Mouse (Mus musculus) stomach, embryonic 14.5 days (tissue): ENCODE data around the gene Iglon5. TPM values are rescaled to one million over a fixed set of nuclear protein-coding genes. Genes with fewer than 3 reads are reported as not detected.
A peak's percentile ranks its signal among the peaks of the same experiment; 100 is the strongest.

ENCODE experiments used
- ATAC-seq: fragments of 200-750 bp; cut with Nextera tagmentation; 2 replicates; pipeline ENCODE4 v1.8.0; 2017; ENCODE audit warnings: low read depth, moderate TSS enrichment; ENCODE audit not compliant: insufficient number of reproducible peaks, insufficient read depth, low FRiP score
- H3K27ac ChIP-seq: fragments of 300-500 bp; sonication (generic); 2 replicates; pipeline ENCODE4 v1.5.1; 2014; ENCODE audit warnings: mild to moderate bottlenecking, low read length, moderate library complexity, mixed read lengths
- H3K27me3 ChIP-seq: fragments of 300-500 bp; sonication (generic); 2 replicates; pipeline ENCODE4 v1.6.1; 2014; ENCODE audit warnings: low read length, control low read depth, mixed read lengths; ENCODE audit not compliant: control insufficient read depth, insufficient read depth
- H3K36me3 ChIP-seq: fragments of 300-500 bp; sonication (generic); 2 replicates; pipeline ENCODE4 v1.6.1; 2014; ENCODE audit warnings: mild to moderate bottlenecking, control low read depth, low read length, moderate library complexity, mixed read lengths; ENCODE audit not compliant: control insufficient read depth, insufficient read depth
- H3K4me1 ChIP-seq: fragments of 300-500 bp; sonication (generic); 2 replicates; pipeline ENCODE4 v1.6.1; 2014; ENCODE audit warnings: low read length, control low read depth, mixed read lengths; ENCODE audit not compliant: control insufficient read depth, insufficient read depth
- H3K4me2 ChIP-seq: fragments of 300-500 bp; sonication (generic); replicated peaks from 2 replicates; pipeline ENCODE4 v1.6.1; 2014; ENCODE audit warnings: low read depth, low read length, control low read depth
- H3K4me3 ChIP-seq: fragments of 300-500 bp; sonication (generic); 2 replicates; pipeline ENCODE4 v1.5.1; 2014; ENCODE audit warnings: low read depth, low read length, control low read depth
- H3K9ac ChIP-seq: fragments of 300-500 bp; sonication (generic); replicated peaks from 2 replicates; pipeline ENCODE4 v1.6.1; 2014; ENCODE audit warnings: low read depth, mild to moderate bottlenecking, control low read depth, low read length, moderate library complexity, mixed read lengths
- H3K9me3 ChIP-seq: fragments of 300-500 bp; sonication (generic); 2 replicates; pipeline ENCODE4 v1.6.1; 2016; ENCODE audit warnings: low read depth, low read length, control low read depth; ENCODE audit not compliant: control insufficient read depth
- WGBS: fragments of 180-500 bp; shearing (Covaris S2); extraction: QIAGEN DNeasy Blood & Tissue Kit; methylation state at CpG from one replicate; pipeline ENCODE4 v1.1.7; 2014; 5-methylcytosine and 5-hydroxymethylcytosine counted together
- polyA plus RNA-seq: library from polyadenylated mRNA; unstranded; fragments of >200 nt; fragmentation: Nextera tagmentation; extraction: Ambion mirVana; gene quantifications from 2 replicates; pipeline ENCODE4 v1.2.1, GENCODE M21; 2014

The Iglon5 gene
- polyA plus RNA-seq, 1 experiment from 2014 or later, result 0.75 TPM

DNA sequence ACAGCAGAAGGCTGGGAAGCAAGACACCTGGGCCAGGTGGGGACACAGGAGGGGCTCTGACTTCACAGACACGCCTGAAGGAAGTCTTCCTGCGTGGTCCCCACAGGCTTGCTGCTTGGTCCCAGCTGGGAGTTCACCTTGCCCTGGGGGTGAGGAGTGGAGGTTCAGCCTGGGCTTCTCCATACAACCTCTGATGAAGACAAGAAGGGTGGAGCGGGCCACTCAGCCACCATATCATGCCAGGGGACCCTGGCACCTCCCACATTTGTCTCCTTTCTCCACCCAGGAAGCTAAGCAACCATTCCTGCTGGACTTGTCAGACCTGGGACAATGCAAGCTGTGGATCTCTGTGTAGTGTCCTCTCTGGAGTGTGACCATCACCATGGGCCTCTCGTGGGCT lies 27.0 kb downstream of the Iglon5 start, which contains the start of gene Vsig10l:
Gene Vsig10l (plus strand): TSS at position 301 of the 400 bp plus-strand sequence.
- no peaks in the 10 kb centered on the region for H3K4me1 ChIP-seq
- H3K27ac ChIP-seq, result no peak within 1 kb of the TSS
- H3K27me3 ChIP-seq, result no peaks in the 10 kb centered on the region
- no peak within 1 kb of the TSS for H3K4me2 ChIP-seq
- 63% methylated on average over 4 of the region's 4 CpGs for WGBS
- H3K9me3 ChIP-seq, result no peaks in the 10 kb centered on the region
- H3K4me3 ChIP-seq, result no peak within 1 kb of the TSS
- no peaks in the 10 kb centered on the region for H3K36me3 ChIP-seq
- no peak for ATAC-seq
- no peak within 1 kb of the TSS for H3K9ac ChIP-seq

DNA sequence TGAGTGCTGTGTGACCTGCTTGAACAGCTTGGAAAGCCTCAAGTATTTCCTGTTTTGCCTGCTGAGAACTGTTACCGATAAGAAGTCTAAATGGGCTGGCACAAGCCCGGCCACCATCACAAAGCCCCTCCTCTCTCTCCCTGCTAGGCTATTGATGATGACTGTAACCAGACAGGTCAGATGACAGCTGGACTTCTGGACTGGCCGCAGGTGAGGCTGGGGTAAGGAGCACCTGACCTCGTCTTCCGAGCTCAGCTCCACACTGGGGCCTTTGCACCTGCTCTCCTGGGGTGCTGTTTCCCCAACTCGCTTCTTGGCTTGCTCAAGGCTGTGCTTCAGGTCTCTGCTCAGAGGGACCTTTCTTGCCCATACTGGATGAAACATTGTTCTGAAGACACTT lies 35.5 kb downstream of the Iglon5 start:
- ATAC-seq, result no peak
- H3K4me1 ChIP-seq, result no peaks in the 10 kb centered on the region
- H3K27ac ChIP-seq, result no peak overlapping the region
- no peaks in the 10 kb centered on the region for H3K27me3 ChIP-seq
- H3K4me3 ChIP-seq, result no peak overlapping the region
- H3K9me3 ChIP-seq, result no peaks in the 10 kb centered on the region
- WGBS, result 87% methylated on average over 6 of the region's 6 CpGs
- H3K36me3 ChIP-seq, result peaks cover 21% of the 10 kb centered on the region
- H3K9ac ChIP-seq, result no peak overlapping the region
- H3K4me2 ChIP-seq, result no peak overlapping the region

DNA sequence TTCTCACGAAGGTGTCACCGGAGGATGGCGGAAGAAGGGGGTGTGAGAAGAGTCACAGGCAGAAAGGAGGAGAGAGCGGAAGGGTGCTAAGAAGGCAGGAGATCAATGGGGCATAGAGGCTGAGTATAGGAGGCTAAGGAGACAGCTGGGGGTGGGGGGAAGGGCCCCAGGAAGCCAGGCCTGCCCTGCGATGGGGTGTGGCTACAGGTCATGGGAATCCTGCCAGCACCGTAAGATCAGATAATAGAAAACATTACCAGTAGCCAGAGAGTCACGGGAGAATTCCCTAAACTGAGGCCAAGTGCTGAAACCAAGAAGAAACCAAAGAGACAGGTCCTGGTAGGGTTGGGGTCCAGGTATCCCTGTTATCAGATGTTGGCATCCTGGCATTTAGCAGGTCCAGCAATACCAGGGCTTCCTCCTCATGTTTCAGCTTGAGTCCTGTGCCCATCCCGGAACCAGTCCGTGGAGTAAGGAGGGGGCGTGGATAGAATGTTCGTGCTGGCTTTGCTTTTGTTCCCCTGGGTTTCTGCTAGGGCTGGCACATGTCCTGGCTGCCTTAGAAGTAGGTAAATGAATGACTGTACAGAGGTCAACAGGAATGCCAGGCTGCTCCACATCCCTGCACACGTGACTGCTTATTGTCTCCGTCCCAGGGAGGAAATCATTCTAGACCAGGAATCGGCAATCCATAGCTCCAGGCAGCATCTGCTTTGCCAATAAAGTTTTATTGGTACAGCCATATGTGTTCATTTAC lies 36.1 kb downstream of the Iglon5 start:
- H3K36me3 ChIP-seq, result peaks cover 21% of the 10 kb centered on the region
- H3K4me2 ChIP-seq, result no peak overlapping the region
- no peak overlapping the region for H3K4me3 ChIP-seq
- H3K27me3 ChIP-seq, result no peaks in the 10 kb centered on the region
- no peak for ATAC-seq
- H3K4me1 ChIP-seq, result no peaks in the 10 kb centered on the region
- WGBS, result 85% methylated on average over 14 of the region's 14 CpGs
- no peaks in the 10 kb centered on the region for H3K9me3 ChIP-seq
- H3K9ac ChIP-seq, result no peak overlapping the region
- H3K27ac ChIP-seq, result no peak overlapping the region

DNA sequence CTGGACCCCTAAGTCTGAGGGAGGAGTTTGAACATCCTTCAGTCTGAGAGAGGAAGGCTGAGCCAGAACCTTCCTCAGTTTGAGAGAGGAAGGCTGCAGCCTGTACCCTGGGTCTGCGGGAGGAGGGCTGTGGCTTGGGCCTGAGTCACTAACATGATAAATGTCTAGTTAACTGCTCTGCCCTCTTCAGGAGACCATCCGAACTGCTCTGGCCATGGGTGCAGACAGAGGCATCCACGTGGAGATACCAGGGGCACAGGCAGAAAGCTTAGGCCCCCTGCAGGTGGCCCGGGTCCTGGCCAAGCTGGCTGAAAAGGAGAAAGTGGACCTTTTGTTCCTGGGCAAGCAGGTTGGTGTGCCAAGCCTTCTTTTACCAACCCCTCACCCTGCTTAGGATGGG lies 37.3 kb downstream of the Iglon5 start:
- ATAC-seq, result no peak
- Histone ChIP-seq H3K27me3 (no peaks in the 10 kb centered on the region), H3K9ac (no peak overlapping the region), H3K36me3 (peaks cover 21% of the 10 kb centered on the region), H3K27ac (no peak overlapping the region), H3K4me1 (no peaks in the 10 kb centered on the region), H3K9me3 (no peaks in the 10 kb centered on the region), H3K4me2 (no peak overlapping the region), H3K4me3 (no peak overlapping the region)
- WGBS, result 35% methylated on average over 4 of the region's 4 CpGs

- Histone ChIP-seq H3K27me3 (no peaks in the 10 kb centered on the region), H3K36me3 (peaks cover 21% of the 10 kb centered on the region), H3K4me2 (no peak overlapping the region), H3K4me3 (no peak overlapping the region), H3K4me1 (no peaks in the 10 kb centered on the region), H3K27ac (no peak overlapping the region), H3K9me3 (no peaks in the 10 kb centered on the region), H3K9ac (no peak overlapping the region)
- no peak for ATAC-seq
- 91% methylated on average over 11 of the region's 11 CpGs for WGBS
Measured at GRCm38 (mm10) chr7:43451726-43452125, 38.1 kb downstream of the Iglon5 start.

DNA sequence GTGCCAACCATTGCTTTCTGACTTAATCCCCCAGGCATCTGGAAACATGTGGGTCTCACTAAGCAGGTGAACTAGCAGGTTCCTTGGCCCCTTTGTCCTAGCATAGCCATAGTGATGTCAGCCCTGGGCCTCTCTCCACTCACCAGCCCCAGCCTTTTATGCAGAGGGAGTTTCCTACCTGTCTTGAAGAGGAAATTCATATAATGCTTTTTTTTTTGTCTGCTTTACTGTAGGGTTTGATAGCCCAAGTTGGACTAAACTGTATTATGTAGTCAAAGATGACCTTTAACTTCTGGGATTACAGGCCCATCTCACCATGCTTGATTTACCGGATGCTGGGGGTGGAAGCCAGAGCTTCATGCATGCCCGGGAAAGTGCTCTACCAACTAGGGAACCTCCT lies 40.1 kb downstream of the Iglon5 start:
- H3K27me3 ChIP-seq, result no peaks in the 10 kb centered on the region
- ATAC-seq, result no peak

GRCm38 (mm10) chr7:43448246-43448645 lies 41.6 kb downstream of the Iglon5 start:
- Histone ChIP-seq H3K4me3 (no peak overlapping the region), H3K4me1 (peaks cover 7% of the 10 kb centered on the region; the same call in 1 of the 2 replicates), H3K27ac (no peak overlapping the region), H3K36me3 (peaks cover 3% of the 10 kb centered on the region; the same call in 1 of the 2 replicates), H3K4me2 (no peak overlapping the region), H3K9me3 (no peaks in the 10 kb centered on the region), H3K27me3 (no peaks in the 10 kb centered on the region), H3K9ac (no peak overlapping the region)
- 91% methylated on average over 2 of the region's 3 CpGs for WGBS
- no peak for ATAC-seq

More for the DNA sequence above, 40.1 kb downstream of the Iglon5 start:
- H3K9ac ChIP-seq, result no peak overlapping the region
- 100% methylated on average over 2 of the region's 2 CpGs for WGBS
- H3K4me2 ChIP-seq, result no peak overlapping the region
- 0 out of 2 replicates have a peak, but pooled peaks cover 2% of the 10 kb centered on the region for H3K4me1 ChIP-seq
- no peak overlapping the region for H3K4me3 ChIP-seq
- no peaks in the 10 kb centered on the region for H3K9me3 ChIP-seq
- H3K27ac ChIP-seq, result no peak overlapping the region
- H3K36me3 ChIP-seq, result peaks cover 17% of the 10 kb centered on the region

DNA sequence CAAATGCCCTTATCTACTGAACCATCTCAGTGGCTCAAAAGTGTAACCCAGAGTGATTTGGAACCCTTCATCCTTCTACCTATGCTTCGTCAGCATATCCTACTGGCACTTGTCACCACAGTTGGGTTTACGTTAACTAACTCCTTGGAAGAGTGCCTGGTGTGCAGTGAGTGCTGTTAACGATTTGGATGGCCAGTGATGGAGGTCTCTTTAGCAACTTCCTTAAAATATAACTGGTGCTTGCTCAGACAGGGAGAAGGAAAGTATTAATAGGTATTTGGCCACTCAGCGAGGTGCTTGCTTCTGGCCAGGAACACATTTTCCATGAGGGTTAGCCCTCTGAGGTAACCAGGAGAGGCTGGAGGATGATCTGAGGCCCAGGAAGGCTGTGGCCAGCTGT lies 42.1 kb downstream of the Iglon5 start:
- no peaks in the 10 kb centered on the region for H3K27me3 ChIP-seq
- H3K4me2 ChIP-seq, result no peak overlapping the region
- WGBS, result 85% methylated on average over 4 of the region's 4 CpGs
- H3K4me1 ChIP-seq, result peaks cover 7% of the 10 kb centered on the region
- no peak overlapping the region for H3K27ac ChIP-seq
- no peaks in the 10 kb centered on the region for H3K36me3 ChIP-seq
- no peak for ATAC-seq
- no peak overlapping the region for H3K9ac ChIP-seq
- no peak overlapping the region for H3K4me3 ChIP-seq
- no peaks in the 10 kb centered on the region for H3K9me3 ChIP-seq

DNA sequence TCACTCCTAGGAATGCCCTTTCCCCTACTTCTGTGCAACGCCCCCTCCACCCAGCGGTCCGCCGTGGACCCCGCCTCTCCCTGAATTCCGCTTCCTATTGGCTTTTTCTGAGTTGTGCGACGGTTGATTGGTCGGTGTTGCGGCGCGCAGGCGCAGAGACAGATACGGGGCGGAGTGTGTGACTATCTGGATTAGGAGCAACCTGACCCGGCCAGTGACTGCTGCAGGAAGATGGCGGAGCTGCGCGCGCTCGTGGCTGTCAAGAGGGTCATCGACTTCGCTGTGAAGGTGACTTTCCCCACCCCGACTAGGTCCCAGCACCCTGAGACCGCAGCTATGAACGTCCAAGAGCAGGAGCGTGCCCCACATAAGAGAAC lies 46.0 kb downstream of the Iglon5 start, which contains the start of the genes Etfb and Gm45233:
Gene Etfb (plus strand): TSS at position 167 of the 377 bp plus-strand sequence.
Gene Gm45233 (plus strand): TSS at position 212 of the 377 bp plus-strand sequence.
- WGBS, result under 1% methylated on average over 27 of the region's 27 CpGs
- Histone ChIP-seq H3K27me3 (no peaks in the 10 kb centered on the region), H3K9me3 (no peaks in the 10 kb centered on the region), H3K4me1 (peaks cover 12% of the 10 kb centered on the region), H3K9ac (peak within 1 kb of the TSS; percentile 48), H3K27ac (peak within 1 kb of the TSS; percentile 95), H3K4me2 (peak within 1 kb of the TSS; percentile 92), H3K4me3 (peak within 1 kb of the TSS; percentile 53), H3K36me3 (no peaks in the 10 kb centered on the region)
- ATAC-seq, result peak; percentile 95
